Mouse (Mus musculus) MN1 (cell line): ENCODE measurements at regions not wholly inside any gene's neighbourhood (a gene's known extent, or its start where the extent isn't known, plus 50 kb on each side); places are given as distances from the start of the nearest gene placed in this dataset.

Experiments used
- DNase-seq: peaks from one replicate; pipeline ENCODE4 v3.0.0-alpha.2; 2016; ENCODE audit warnings: low spot score

GRCm38 (mm10) chr7:75923951-75924467 lies 75.9 kb downstream of the Klhl25 start:
- no peak for DNase-seq

DNA sequence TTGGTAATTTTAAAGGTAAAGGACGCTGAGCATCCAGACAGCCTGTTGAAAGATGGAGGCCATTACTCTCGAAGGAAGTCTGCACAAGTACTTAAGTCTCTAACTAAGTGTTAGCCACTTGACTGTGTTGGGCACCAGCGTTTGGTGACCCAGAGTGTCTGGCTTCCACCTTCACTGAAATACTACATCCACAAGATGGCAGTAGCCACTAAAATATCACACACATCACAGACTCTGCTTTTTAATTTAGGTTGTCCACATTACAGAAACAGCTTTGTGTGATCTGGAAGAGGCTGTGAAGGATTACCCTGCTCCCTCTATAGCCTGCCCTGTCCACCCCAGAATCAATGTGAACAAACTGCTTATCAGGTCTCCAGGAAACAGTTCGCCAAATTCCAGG lies 79.4 kb downstream of the Klhl25 start:
- DNase-seq = peak; percentile 78

DNA sequence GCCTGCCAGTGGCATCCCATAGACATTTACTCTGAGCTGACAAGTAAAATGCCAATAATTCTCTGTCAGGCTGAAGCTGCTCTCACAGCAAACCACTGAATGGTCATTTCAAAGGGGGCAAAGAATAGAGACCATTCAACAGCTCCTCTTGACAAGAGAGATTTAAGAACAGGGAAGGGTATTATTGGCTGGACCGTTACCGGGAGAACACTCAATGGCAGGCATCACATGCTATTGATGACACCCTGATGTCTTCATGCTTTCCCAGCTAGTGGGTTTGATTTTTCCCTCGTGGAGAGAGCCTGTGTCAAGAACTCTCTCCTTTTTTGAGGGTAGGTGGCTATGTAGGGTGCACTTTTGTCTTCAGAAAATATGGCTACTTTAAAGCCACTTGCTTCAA lies 95.7 kb downstream of the Klhl25 start:
- DNase-seq = no peak

DNA sequence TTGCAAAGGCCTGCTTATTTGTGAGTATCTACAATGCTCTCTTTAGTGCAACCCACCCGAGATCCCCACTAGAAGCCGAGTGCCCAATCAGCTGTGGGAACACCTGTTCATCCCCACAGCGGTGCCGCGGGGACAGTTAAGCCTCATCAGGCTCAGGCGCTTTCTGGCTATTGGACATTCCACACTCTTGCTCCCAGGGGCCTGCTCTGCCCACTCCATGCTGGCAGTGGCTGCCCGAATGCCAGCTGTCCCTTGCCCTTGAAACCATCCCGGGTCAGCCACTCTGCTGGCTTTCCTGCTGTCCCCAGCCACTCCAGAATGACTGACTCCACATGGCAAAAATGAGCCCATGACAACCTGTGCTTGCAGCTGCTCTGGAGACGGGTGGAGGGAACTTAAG lies 107.6 kb downstream of the Klhl25 start:
- no peak for DNase-seq

GRCm38 (mm10) chr7:75957366-75957765 lies 109.3 kb downstream of the Klhl25 start:
- no peak for DNase-seq

- DNase-seq = no peak
Observed at GRCm38 (mm10) chr7:75959903-75960620, 112.0 kb downstream of the Klhl25 start.

- DNase-seq = no peak
Observed at GRCm38 (mm10) chr7:75968177-75968576, 120.1 kb downstream of the Klhl25 start.

DNA sequence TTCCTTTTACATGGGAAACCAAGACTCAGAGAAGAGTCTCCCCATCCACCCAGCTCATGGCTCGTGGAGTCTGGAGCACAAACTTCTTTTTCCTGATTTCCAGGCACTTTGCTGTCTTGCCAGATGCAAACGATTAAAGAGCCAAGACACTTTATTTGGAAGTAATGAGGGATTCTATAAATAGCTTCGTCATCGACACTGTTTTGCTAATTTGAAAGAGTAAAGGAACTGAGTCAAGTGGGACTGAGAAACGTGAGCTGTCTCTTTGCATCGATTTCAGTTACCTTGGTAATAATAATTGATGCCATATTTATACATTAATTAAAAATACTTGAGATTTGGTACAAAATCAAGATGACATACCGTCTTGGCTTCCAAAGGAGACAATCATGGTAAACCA lies 122.8 kb downstream of the Klhl25 start:
- no peak for DNase-seq

DNA sequence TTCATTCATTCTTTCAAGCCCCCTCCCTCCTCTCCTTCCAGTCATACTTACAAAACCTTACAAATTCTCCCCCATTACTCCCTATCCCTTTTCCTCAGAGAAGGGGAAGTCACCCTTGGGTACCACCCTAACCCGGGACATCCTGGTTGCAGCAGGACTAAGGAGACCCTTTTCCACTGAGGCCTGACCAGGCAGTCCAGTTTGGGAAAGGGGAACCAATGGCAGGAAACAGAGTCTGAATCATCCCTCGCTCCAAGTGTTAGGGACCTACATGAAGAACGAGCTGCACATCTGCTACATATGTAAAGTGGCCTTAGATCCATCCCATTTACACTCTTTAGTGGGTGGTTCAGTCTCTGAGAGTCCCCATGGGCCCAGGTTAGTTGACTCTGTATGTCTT lies 123.6 kb downstream of the Klhl25 start:
- DNase-seq = no peak

DNA sequence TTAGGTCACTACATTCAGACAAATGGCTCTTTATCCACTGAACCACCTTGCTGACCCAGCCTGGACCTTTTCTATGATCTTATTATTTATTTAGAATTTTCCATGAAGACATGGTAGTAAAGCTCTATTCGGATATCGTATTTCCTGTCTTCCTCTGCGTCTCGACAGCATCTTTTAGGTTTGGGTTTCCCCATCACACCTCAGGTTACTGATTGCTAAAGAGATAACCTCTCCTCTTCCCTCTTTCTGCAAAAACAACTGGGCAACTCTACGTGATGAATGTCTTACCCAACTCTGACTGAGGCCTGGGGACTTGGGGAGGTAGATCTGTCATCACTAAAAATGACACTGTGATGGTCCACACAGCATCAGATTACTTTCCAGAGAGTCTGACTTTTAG lies 133.4 kb downstream of the Klhl25 start:
- no peak for DNase-seq

GRCm38 (mm10) chr7:75983029-75983808 lies 135.1 kb downstream of the Klhl25 start:
- DNase-seq = no peak

GRCm38 (mm10) chr7:75983809-75984171 lies 135.7 kb downstream of the Klhl25 start:
- DNase-seq = no peak

- no peak for DNase-seq
Observed at GRCm38 (mm10) chr7:75998853-75999252, 150.7 kb downstream of the Klhl25 start.

- DNase-seq = no peak
Observed at GRCm38 (mm10) chr7:75999324-75999907, 151.3 kb downstream of the Klhl25 start.

DNA sequence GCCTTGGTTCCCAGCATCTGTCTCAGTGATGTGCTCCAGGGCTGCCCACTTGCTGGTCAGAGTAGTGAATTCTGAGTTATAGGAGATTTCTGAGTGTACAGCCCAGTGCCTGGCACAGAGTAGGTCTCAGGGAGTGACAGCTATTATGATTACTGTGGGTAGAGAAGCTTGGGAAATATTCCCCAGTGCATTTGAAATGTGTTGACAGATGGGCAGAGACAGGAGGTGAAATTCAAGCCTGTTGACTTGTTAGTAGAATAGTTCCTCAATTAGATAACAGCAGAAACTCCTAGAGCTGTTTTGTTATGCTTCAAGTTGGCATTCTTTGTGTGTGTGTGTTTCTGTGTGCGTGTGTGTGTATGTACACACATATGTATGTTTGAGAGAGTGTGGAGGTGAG lies 152.9 kb downstream of the Klhl25 start:
- DNase-seq = no peak

DNA sequence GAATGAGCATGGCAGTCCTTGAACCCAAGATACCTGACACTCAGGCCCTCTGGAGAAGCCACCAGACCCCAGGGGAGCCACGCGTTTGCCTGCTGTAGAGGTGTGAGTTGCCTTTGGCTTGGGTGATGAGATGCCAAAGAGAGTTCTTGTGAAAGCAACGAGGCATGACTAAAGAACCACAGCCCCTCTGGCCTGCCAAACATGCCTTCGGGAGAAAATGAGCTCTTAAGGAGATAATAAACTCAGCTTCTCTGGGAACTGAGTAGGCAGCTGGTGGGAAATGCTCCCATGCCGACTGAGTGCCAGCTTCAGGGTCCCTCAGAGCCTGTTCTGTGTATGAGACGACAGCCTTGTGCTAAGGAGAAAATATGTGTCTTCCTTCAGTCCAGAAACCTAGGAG lies 160.1 kb downstream of the Klhl25 start:
- no peak for DNase-seq

DNA sequence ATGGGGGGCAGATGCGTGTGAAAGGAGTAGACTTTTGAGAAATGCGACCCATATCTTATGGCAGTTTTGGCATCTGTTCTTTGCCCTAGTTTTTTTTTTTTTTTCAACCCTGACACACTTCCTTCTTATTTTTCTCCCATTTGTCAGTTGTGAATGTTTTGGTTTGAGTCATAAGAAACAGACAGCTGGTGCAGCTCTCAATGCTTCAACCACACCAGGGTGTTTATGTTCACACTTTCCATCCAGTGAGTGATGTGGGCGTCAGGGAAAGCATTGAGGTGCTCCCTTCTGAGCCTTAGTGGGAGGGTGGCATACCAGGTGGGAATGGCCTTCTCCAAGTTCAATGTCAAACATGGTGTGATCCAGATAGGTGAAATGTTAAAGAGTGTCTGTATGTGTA lies 181.9 kb upstream of the Agbl1 start:
- DNase-seq = no peak

DNA sequence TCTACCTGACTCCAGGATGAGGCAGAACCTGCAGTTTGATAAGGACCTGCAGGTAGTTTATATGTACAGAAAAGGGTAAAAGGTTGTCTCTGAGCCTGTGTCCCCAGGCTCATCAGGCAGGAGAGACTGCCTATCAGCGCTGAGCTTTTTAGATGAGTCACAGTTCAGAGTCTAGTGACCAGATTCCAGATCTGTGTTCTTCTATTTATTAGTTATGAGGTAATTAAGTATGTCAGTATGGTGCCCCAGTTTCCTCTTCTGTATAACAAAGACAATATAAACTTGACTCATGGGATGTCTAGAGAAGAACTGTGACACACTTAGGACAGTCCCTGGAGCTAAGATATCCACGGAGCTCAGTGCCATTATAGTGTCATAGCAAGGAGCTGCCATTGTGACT lies 180.3 kb upstream of the Agbl1 start:
- DNase-seq = no peak

GRCm38 (mm10) chr7:76053843-76054242 lies 175.8 kb upstream of the Agbl1 start:
- DNase-seq = no peak

- DNase-seq = no peak
Observed at GRCm38 (mm10) chr7:76099149-76099548, 130.5 kb upstream of the Agbl1 start.

DNA sequence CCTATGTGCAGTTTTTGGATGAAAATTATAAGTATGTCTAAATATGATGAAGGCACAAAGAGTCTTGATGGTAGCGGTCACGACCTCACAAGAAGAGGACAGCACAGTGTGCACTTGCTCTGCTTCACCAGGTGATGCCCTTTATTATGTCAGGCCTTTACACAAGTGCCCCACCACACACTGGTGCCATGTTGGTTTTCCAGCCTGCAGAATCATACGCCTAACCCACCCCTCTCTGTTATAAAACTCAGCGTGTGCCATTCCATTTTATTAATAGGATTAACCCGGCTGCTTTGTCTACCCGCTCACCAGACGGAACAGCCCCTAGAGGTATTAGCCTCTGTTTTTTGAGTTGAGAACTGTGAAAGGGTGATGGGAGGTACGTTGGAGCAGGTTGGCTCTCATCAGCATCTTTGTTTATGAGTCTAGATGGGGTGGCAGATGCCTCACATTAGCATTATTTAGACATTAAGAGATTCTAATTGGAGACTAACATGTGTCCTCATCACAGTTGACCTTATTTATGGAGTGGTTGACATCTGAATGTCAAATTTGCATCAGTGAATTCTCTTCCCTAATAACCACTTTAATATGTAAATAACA lies 108.3 kb upstream of the Agbl1 start:
- DNase-seq = no peak

DNA sequence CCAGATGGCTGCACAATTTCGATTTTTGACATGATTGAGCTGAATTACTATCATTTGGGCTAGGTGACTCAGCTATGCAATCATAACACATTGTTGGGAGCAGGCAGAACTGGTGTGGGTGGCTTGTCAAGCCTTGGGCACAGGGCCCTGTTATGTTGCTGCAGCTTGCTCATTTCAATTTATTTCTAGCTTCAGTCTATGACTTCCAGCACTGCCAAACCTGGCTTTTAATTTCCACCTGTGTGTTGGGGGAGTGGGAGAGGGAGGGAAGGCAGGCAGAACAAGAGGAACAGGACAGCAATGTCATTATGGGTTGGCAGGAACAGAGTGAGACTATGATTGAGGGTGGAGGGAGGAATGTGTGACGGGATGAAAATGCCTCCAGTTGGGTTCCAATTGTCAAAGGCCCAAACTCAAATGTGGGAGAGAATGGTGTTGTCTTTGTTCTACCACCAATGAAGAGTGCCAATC lies 102.0 kb upstream of the Agbl1 start:
- DNase-seq = peak; percentile 54

DNA sequence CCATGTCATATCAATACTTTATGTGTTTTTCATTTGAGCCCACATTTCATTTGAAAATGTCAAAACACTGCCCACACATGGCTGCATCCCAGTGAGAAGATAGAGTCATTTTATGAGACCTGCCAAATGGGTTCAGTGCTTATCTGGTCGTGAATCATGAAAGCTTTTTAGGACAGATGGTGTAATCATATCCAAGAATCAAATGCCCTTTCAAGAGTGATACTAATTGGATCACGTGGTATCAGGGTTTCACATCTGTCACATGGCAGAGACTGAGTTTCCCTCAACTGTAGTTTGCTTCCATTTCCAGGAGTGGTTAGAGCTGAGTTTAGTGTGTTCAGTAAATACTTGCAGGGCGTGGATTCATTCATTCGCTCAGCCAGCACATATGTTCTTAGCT lies 87.2 kb upstream of the Agbl1 start:
- no peak for DNase-seq
